21 mouse cellular contexts compared by ENCODE assay signal in genomic region chr9:76653311-76653710, GRCm38 (mm10).
DNase-seq lines count a peak whose midpoint lies in the region; ATAC-seq and TF ChIP-seq lines count a peak whose summit lies in the region.
"Had no signal": no experiment of that assay in that cellular context is flagged by ENCODE, and none has a peak within 500 bp of the region (broad histone marks: within the 10 kb centered on the region; RNA-seq: fewer than 3 reads in every experiment).

No protein-coding gene starts in this region.

- H3K9me3 ChIP-seq in embryonic facial prominence, embryonic 14.5 days (ENCODE audit: control insufficient read depth, low read length): no peaks in the 10 kb centered on the region
- H3K9me3 ChIP-seq in embryonic facial prominence, embryonic 10.5 days: no peaks in the 10 kb centered on the region
- H3K9me3 ChIP-seq in midbrain, postnatal 0 days (ENCODE audit: low read length): no peaks in the 10 kb centered on the region
- H3K9me3 ChIP-seq: G1E had no signal

- no peak overlapping the region for H3K27ac ChIP-seq in embryonic facial prominence, embryonic 14.5 days (replicated peaks; ENCODE audit: low read depth, low read length)
- H3K27ac ChIP-seq in embryonic facial prominence, embryonic 10.5 days (replicated peaks): no peak overlapping the region
- no peak overlapping the region for H3K27ac ChIP-seq in midbrain, postnatal 0 days (ENCODE audit: low read depth, low read length)

- no peaks in the 10 kb centered on the region for H3K27me3 ChIP-seq in embryonic facial prominence, embryonic 14.5 days (replicated peaks; ENCODE audit: control insufficient read depth, insufficient read depth, low read length)
- no peaks in the 10 kb centered on the region for H3K27me3 ChIP-seq in embryonic facial prominence, embryonic 10.5 days (replicated peaks; ENCODE audit: low read depth, poor library complexity, severe bottlenecking)
- H3K27me3 ChIP-seq in midbrain, postnatal 0 days (ENCODE audit: insufficient read depth, low read length): no peaks in the 10 kb centered on the region
- H3K27me3 ChIP-seq: CH12.LX had no signal

- no peak for TF ChIP-seq CTCF in midbrain, postnatal 0 days (IDR thresholded peaks at IDR 0.05)

- H3K36me3 ChIP-seq in embryonic facial prominence, embryonic 14.5 days (ENCODE audit: control insufficient read depth, insufficient read depth, low read length): no peaks in the 10 kb centered on the region
- H3K36me3 ChIP-seq in embryonic facial prominence, embryonic 10.5 days (replicated peaks): no peaks in the 10 kb centered on the region
- no peaks in the 10 kb centered on the region for H3K36me3 ChIP-seq in midbrain, postnatal 0 days (ENCODE audit: insufficient read depth, low read length)
- H3K36me3 ChIP-seq: G1E had no signal

- no peak for ATAC-seq in embryonic facial prominence, embryonic 14.5 days (ENCODE audit: low read depth)
- no peak for ATAC-seq in midbrain, postnatal 0 days (ENCODE audit: low FRiP score)
- ATAC-seq: activated CD4-positive, CD25-positive, alpha-beta regulatory T cell, adult 4 months; CD4-positive, CD25-positive, alpha-beta regulatory T cell, adult 4 months; Patski had no signal

- no peak overlapping the region for H3K4me3 ChIP-seq in embryonic facial prominence, embryonic 14.5 days (ENCODE audit: low read depth, low read length)
- H3K4me3 ChIP-seq in embryonic facial prominence, embryonic 10.5 days: no peak overlapping the region
- no peak overlapping the region for H3K4me3 ChIP-seq in midbrain, postnatal 0 days (ENCODE audit: low read depth, low read length)

- H3K4me1 ChIP-seq in embryonic facial prominence, embryonic 14.5 days (ENCODE audit: control insufficient read depth, insufficient read depth, low read length): no peaks in the 10 kb centered on the region
- H3K4me1 ChIP-seq in embryonic facial prominence, embryonic 10.5 days: no peaks in the 10 kb centered on the region
- H3K4me1 ChIP-seq in midbrain, postnatal 0 days (ENCODE audit: insufficient read depth, low read length): no peaks in the 10 kb centered on the region

- no peak overlapping the region for H3K4me2 ChIP-seq in embryonic facial prominence, embryonic 14.5 days (ENCODE audit: low read depth, low read length)
- no peak overlapping the region for H3K4me2 ChIP-seq in midbrain, postnatal 0 days (ENCODE audit: low read depth, low read length, poor library complexity, severe bottlenecking)

- 68% methylated on average over 2 of the region's 2 CpGs for WGBS in embryonic facial prominence, embryonic 14.5 days
- 84% methylated on average over 2 of the region's 2 CpGs for WGBS in embryonic facial prominence, embryonic 10.5 days
- 85% methylated on average over 2 of the region's 2 CpGs for WGBS in midbrain, postnatal 0 days

- H3K9ac ChIP-seq in embryonic facial prominence, embryonic 14.5 days (ENCODE audit: low read depth, low read length): no peak overlapping the region
- H3K9ac ChIP-seq in midbrain, postnatal 0 days (replicated peaks; ENCODE audit: low read length, poor library complexity, severe bottlenecking): no peak overlapping the region

- DNase-seq in embryonic facial prominence, embryonic 14.5 days (ENCODE audit: low spot score): peak; percentile 11
- DNase-seq in embryonic facial prominence, embryonic 10.5 days (ENCODE audit: low spot score): no peak
- peak; percentile 87 for DNase-seq in fat pad, adult 2 months (ENCODE audit: extremely low read depth, low read depth, low spot score)
- DNase-seq in gonadal fat pad, adult 2 months (ENCODE audit: low read depth): peak; percentile 91
- no peak for DNase-seq in kidney, adult 8-10 months
- DNase-seq in midbrain, postnatal 0 days (ENCODE audit: low spot score): no peak
- DNase-seq: adrenal gland, adult 2 months; adrenal gland, adult 8-10 months; adrenal gland, postnatal 10 days; adrenal gland, postnatal 14 days; adrenal gland, postnatal 25 days; adrenal gland, postnatal 36 days; B cell, adult 2 months; cerebellum, adult 11 months; cerebellum, adult 11-12 months; cerebellum, adult 18-20 months had no signal

Comparison
In these comparisons a context has a peak if more than half of its experiments do, and no peak if none do; other contexts are left out.
1. DNase-seq: peak in embryonic facial prominence, embryonic 14.5 days (single experiment), fat pad, adult 2 months (single experiment) and gonadal fat pad, adult 2 months (single experiment); none in embryonic facial prominence, embryonic 10.5 days (single experiment), kidney, adult 8-10 months (0 of 2) and midbrain, postnatal 0 days (single experiment).